Mouse (Mus musculus): ENCODE data around the gene Necab2.

The Necab2 gene

GRCm38 (mm10) chr8:119520102-119520501, 73.6 kb downstream of the Necab2 start:
- DNase-seq (ENCODE audit: low spot score) = no peak

Data from testis, postnatal 10 days (tissue).